Mouse (Mus musculus): ENCODE measurements at regions not wholly inside any gene's neighbourhood (a gene's known extent, or its start where the extent isn't known, plus 50 kb on each side); places are given as distances from the start of the nearest gene placed in this dataset.

GRCm38 (mm10) chr16:44674198-44674597, 49.9 kb upstream of the Nepro start:
- DNase-seq (ENCODE audit: low spot score in 2 of 2): no peak

DNA sequence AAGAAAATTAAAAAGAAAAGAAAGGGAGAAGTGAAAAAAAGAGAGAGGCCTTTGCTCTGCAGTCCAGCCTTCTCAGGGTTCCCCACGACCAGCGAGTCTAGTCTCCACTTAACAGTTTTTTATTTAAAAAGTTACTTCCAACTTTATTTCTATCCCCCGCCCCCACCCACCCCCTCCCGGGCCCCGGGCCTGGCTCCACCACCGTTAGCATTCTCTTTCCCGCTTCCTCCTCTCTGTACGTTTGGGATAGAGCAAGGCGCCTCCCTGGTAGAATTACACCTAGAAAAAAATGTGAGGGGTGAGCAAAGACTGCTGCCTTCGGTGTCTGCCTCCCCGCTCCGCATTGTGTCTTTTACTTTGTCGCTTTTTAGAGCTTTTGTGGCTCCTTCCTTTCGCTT, 51.7 kb upstream of the Nepro start:
- no peak for DNase-seq (ENCODE audit: low spot score in 2 of 2)

DNA sequence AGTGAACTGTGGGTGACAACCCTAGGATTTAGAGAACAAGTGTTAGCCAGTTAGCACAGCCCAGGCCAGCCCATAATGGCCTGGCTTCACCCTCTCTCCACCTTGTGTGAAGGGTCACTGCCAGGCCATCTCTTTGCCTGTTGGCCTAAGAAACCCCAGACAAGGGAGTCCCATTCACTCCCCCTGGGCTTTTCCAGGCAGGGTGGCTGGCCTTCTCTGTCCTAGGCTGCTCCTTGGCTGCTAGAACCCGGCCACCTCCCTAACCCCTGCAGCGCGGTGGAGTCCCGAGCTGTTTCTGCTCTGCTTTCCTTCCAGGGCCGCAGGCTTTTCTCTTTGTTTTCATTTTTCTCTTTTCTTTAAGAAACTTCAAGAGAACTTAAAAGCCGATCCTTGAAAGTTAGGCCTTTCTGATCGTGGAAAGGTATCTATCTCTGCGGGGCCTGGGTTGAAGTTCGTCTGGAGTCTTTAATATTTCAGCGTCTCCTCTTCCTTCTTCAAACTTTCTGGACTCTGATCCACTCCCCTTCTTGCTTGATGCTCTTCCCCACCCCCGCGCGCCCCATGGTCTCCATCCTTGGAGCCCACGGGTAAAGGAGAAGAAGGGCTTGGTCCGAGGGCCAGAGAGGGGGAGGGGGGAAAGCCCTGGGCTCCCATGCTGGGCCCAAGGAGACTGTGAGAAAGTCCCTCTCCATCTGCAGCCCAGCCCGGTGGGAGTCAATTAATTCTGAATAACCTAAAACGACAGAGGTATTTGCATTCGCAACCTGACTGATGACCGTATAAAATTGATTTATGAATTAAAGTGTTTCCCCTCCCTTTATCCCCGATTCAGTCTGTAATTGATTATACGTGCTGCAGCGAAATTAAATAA, 52.3 kb upstream of the Nepro start:
- no peak for DNase-seq (ENCODE audit: low spot score in 2 of 2)

DNA sequence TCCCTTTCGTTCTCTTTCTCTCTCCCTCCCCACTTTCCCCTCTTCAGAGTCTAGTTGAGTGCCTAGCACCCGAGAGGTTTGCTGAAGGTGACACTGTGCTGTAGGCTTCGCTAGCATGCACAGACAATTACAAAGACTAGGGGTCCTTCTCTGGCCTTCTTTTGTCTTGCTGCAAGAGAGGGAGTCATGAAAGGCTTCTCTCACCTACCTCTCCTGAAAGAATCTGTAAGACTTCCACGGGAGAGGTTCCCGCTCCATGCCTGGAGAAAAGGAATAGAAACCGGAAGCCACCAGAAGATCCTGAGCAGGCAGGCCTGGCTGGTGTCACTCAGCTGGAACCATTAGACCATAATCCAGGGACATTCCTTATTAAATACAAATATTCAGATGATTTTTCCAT, 56.0 kb upstream of the Nepro start:
- no peak for DNase-seq (ENCODE audit: low spot score in 2 of 2)

DNA sequence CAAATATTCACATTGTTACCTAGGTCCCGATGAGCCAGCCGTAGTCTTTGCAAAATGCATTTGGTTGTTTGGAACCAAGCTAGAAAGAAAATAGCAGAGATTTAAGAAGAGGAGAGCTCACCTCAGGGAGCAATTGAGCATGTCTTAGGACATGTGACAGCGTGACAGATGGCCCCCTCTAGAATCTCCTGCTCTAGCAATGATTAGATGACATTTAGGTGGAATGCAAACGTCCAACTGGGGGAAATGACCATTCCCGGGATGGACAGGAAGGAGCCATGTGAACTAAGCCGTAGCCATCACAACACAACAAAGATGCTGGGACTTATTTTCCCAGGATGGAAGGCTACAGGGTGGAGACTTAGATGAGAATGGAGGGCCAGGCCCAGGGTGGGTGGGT, 57.0 kb upstream of the Nepro start:
- DNase-seq (ENCODE audit: low spot score in 2 of 2): no peak

GRCm38 (mm10) chr16:44666431-44666997, 57.6 kb upstream of the Nepro start:
- no peak for DNase-seq (ENCODE audit: low spot score in 2 of 2)

- no peak for DNase-seq (ENCODE audit: low spot score in 2 of 2)
Measured at GRCm38 (mm10) chr16:44665491-44665931, 58.6 kb upstream of the Nepro start.

- no peak for DNase-seq (ENCODE audit: low spot score in 2 of 2)
Measured at GRCm38 (mm10) chr16:44662966-44663600, 61.0 kb upstream of the Nepro start.

GRCm38 (mm10) chr16:44660996-44661876, 62.9 kb upstream of the Nepro start:
- DNase-seq (ENCODE audit: low spot score in 2 of 2): no peak

DNA sequence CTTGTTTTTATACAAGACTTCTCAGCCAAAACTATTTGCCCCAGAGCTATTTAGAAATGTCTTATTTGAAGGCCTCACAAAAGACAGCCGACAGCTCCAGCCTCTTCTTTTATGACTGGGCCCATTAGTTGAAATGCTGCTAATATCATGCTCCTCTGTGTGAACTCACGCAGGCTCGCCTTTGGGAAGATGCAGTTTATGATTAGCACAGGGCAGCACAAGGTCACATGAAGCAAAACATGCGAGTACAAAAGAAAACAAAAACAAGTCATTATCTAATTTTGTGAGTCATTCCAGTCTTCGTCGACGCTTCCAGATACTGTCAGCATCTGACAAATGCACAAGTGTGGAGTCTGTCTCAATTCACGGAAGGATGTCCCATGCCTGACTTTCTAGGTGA, 65.8 kb upstream of the Nepro start:
- no peak for DNase-seq (ENCODE audit: low spot score in 2 of 2)

GRCm38 (mm10) chr16:44656181-44656580, 67.9 kb upstream of the Nepro start:
- no peak for DNase-seq (ENCODE audit: low spot score in 2 of 2)

- DNase-seq (ENCODE audit: low spot score in 2 of 2): no peak
Measured at GRCm38 (mm10) chr16:44655306-44655705, 68.8 kb upstream of the Nepro start.

DNA sequence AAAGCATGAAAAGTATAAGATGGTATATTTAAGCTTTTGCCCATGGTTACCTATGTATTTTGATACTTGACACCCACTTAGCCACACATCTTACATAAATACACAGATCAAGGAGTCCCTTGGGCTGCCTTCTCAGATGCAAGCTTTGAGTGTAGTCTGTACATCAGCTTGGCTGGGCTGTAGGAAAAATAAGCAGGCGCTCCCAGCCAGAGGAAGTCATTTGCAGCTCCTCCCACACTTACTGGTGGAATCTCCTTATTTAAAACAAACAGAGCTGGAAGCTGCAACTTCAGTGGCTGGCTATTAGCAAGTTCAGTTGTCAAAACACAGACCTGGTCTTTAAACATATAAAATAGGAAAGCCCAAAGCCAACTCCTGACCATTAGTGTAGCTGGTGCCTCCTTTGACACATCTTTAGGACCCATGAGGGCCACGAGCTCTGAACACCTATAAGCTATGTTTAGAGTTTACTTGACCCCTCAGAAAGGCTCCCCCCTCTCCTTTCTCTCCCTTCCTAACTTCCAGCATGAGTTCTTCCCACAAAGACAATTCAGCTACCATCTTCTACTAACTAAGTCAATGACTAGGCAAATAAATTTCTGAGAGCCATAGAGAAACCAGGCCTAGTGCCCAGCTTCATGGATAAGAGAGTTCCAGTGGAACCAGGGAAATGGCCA, 75.4 kb upstream of the Nepro start:
- no peak for DNase-seq (ENCODE audit: low spot score in 2 of 2)

GRCm38 (mm10) chr16:44643992-44644391, 80.1 kb upstream of the Nepro start:
- no peak for DNase-seq (ENCODE audit: low spot score in 2 of 2)

DNA sequence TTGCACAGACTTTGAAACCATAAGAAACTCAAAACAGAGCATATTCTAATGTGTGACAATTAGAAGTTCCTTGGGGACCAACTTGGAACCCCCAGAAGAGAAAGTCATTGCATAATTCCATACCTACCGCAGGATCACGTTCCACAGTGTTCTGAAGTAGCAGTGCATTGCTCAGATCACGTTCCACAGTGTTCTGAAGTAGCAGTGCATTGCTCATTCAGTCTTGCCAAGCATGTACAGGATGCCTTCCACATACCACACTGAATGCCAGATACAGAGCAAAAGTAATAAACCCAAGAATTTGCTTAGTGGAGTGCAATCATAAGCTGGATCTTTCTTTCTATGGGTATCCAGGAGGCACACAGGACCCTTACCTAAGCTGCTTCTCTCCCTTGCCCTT, 78.4 kb upstream of the Boc start:
- DNase-seq (ENCODE audit: low spot score in 2 of 2): no peak

DNA sequence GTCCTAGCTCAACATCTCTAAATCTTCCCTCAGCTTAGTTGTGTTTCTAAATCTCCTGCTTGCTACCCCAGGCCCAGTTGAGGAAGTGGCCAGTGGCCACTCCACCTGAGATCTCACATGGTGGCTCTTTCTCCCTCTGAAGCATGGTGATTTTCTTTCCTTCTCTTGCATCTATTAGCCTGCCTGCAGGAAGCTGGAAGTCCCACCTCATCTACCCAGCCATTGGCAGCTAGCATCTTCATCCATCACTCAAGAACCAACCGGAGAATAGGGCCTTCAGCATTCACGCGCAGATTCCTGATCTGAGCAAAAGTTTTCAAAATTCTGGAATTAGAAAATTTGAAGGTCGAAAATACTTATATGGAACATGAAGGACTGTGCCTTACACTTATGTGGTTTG, 75.8 kb upstream of the Boc start:
- DNase-seq (ENCODE audit: low spot score in 2 of 2): no peak

DNA sequence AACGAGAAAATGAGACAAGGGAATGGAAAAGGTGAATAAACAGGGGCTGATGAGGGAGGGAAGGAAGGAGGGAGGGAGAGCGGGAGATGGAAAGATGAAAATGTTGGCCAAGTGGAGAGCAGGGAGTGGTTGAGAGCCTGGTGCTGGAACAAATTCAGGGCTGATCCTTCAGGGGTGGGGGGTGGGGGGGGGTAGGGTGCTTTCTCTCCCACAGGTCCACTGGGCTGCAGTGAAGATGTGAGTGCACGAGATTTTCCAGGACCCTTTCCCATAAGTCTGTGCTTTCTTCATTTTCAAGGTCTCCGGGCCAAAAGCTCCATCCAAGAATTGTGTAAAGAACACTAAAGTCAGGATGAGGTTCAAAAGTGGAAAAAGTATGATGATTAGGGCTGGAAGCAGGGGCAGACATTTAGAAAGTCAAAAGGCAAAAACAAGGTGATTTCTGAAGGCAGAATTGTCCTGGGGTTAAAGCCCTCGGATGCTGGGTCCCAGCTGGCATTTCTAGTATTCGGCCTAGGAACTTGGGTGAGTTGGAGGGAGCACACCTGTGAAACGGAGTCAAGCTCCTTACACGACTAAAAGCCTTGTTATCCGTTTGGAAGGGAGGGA, 74.5 kb upstream of the Boc start:
- no peak for DNase-seq (ENCODE audit: low spot score in 2 of 2)

- peak; percentile 57 to 66 for DNase-seq (ENCODE audit: low spot score in 2 of 2)
Measured at GRCm38 (mm10) chr16:44632330-44633058, 73.8 kb upstream of the Boc start.

- DNase-seq (ENCODE audit: low spot score in 2 of 2): no peak
Measured at GRCm38 (mm10) chr16:44631357-44632053, 72.8 kb upstream of the Boc start.
